Mouse (Mus musculus): Measurements from ENCODE around the gene Gpr155.

- no peak for TF ChIP-seq POLR2A (IDR thresholded peaks at IDR 0.05; ENCODE audit: extremely low read depth, insufficient read depth, low read length)
- no peak for TF ChIP-seq CTCF (IDR thresholded peaks at IDR 0.05; ENCODE audit: low read depth, low read length)
Observed at GRCm38 (mm10) chr2:73348221-73348620, 38.2 kb downstream of the Gpr155 start.
